Mouse (Mus musculus) retina, adult 2 months (tissue): ENCODE data around the gene Olfr385.
"Not testable (repeated sequence)": the region's sequence is repeated elsewhere in the genome, so short reads cannot be mapped to it uniquely, and the experiment has no call there.

ENCODE experiments used
- DNase-seq: peaks from one replicate; pipeline ENCODE4 v3.0.0-alpha.2; 2012; ENCODE audit warnings: low read depth, low spot score

The Olfr385 gene

GRCm38 (mm10) chr11:73592908-73593307, at the start of gene Olfr385:
Gene Olfr385, minus strand, starts transcription at chr11:73593008.
- DNase-seq = no peak

GRCm38 (mm10) chr11:73598294-73598693, 5.5 kb upstream of the Olfr385 start, which contains the start of gene Olfr384:
Gene Olfr384, plus strand, starts transcription at chr11:73598594.
- no peak for DNase-seq

GRCm38 (mm10) chr11:73583188-73583587, 9.6 kb downstream of the Olfr385 start:
- DNase-seq = not testable (repeated sequence)

GRCm38 (mm10) chr11:73579871-73580270, 12.9 kb downstream of the Olfr385 start:
- DNase-seq = no peak
